Mouse (Mus musculus): ENCODE measurements around the gene Mfap1a.
"Not testable (repeated sequence)": the region's sequence is repeated elsewhere in the genome, so short reads cannot be mapped to it uniquely, and the experiment has no call there.

Mfap1a gene

DNA sequence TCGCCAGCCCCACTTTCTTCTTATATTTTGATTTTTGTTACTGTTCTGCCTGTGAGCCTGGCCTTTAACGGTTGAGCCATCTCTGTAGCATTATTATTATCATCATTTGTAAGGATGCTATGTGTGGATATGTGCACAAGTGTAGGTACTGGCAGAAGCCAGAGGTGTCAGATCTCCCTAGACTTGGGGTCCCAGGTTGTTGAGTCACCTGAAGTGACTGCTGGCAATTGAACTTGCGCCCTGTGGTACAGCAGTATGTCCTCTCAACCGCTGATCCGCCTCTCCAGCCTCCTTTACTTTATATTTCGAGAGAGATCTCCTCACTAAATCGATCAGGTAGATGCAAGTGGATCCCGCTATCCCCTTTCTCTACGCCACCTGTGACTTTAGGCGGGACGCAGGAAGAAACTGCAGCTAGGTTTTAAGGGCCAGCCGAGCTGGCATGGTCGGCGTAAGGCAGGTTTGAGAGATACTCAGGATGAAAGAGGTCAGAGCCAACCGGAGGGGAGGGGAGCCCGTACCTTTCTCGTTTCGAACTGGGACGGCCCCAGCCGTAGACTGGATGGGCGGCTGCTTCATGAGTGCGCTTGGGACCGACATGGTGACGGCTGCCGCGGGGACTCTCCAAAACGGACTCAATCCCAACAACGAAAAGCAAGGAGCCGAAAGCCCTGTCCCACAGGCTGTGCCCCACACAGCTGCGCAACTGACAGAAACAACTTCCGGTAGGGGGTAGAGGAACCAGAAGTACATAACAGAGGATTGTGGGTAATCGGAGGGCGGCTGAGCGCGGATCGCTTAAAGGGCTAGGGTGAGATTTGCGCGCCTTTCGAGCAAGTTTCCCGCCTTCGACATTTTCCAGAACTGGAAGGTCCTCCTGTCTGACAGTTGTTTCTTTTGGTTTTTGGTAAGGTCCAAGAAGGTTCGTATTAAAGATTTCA lies at the start of gene Mfap1a, which contains the start of gene Wdr76:
Gene Mfap1a, minus strand, starts transcription at position 724 of the 941 bp plus-strand sequence.
Gene Wdr76, plus strand, starts transcription at position 782 of the 941 bp plus-strand sequence.
- peak; percentile 81 for DNase-seq

DNA sequence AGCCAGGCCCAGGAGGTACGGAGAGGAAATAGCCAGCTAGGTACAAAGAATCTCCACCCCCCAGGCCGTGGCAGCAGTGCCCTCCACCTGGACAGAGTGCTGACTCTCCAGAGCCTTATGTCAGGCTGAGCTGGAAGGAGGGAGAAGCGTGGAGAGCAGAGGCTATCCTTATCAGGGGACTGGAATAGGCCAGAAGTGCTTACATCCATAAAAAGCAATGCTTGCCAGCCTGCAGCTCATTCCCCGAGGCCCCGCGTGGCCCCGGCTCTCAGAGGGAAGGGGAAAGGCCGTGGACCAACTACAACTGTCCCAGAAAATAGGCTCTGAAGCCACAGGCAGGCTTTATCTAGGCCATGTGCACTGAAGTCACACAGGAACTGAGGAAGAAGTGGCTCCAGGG lies 44.8 kb upstream of the Mfap1a start:
- DNase-seq = peak; percentile 28

DNA sequence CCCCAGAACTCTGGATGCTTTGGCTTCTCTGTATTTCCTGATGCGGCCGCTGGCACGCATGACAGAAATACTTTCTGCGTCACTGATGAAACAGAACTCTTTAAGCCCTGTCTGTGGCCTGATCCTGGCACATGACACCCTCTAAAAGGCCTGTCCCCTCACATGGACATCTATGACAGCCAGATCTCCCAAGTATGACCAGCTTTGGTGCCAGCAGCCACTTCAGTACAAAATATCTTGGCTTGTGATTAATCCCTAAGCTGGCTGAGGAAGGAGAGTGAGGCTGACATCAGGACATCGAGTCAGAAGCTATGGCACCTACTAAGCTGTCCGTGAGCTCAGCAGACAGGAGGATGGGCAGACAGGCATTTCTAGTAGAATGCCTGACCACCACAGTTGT lies 43.2 kb upstream of the Mfap1a start:
- DNase-seq = no peak

DNA sequence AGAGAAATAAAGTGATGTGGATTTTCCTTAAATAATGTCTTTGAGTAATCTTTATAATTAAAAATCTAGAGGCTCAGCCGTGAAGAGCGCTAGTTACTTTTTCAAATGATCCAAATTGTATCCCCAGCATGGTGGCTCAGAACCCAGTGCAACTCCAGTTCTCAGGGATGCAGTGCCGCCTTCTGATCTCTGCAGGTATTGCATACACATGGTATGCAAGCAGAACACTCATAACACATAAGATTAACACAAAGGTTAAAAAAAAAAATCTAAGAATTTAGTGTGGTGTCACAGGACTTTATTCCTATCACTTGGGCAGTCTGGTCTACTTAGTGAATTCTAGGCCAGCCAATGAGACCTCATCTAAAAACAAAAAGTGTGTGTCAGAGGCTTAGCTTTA lies 38.4 kb upstream of the Mfap1a start:
- DNase-seq = no peak

DNA sequence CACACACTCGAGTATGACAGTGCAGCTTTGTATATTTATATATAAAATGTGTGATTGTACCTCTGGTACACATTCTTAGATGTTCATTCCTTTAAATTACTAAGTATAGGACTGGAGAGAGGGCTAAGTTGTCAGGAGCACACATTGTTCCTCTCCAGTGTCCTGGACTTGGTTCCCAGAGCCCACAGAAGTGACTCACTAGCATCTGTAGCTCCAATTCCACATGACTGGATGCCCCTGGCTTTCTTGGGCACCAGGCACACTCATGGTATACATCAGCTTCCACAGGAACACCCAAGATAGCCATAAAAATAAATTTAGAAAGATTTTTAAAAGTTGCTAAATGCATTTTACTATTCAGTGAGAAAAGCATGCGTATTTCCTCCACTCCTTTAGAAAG lies 18.6 kb upstream of the Mfap1a start:
- no peak for DNase-seq

DNA sequence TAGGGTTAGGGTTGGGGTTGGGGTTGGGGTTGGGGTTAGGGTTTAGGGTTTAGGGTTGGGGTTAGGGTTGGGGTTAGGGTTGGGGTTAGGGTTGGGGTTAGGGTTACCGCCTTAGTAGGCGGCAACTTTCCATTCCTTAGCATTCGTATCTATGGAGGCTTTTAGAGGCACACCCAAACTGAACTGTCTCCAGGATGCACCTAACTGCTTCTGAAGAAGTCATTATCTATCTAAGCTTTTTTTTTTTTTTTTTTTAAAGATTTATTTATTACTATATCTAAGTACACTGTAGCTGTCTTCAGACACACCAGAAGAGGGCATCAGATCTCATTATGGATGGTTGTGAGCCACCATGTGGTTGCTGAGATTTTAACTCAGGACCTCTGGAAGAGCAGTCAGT lies 16.4 kb upstream of the Mfap1a start:
- DNase-seq = not testable (repeated sequence)

DNA sequence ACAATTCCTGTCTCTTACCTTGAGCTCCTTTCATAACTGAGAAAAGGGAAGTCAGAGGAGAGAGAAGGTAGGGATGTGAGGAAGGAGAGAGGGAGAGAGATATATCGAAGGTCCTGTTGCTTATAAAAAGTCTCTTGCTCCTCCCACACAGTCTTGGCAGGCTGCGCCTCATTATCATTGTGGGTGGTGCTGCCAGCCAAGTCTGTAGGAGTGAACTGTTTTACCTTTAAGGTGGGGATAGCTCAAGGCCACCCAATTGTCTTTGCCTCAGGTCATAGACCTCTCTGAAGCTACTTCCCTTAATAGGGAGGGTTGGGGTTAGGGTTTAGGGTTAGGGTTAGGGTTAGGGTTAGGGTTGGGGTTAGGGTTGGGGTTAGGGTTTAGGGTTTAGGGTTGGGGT lies 15.5 kb upstream of the Mfap1a start:
- no peak for DNase-seq

DNA sequence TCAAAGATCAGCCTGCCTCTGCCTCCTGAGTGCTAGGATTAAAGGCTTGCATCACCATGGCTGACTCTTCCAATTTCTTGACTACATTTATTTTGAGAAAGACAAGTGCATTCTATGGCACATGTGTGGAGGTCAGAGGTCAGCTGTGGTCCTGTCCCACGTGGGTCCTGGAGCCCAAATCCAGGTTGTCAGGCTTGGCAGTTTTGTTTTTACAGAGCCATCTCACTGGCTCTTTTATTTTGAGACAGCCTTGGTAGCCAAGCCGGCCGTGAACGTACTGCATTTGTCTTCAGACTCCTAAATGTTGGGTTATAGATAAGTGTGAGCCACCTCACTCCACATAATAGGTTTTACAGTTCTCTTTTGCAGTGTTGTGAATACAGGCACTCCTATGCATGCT lies 12.2 kb upstream of the Mfap1a start:
- not testable (repeated sequence) for DNase-seq

DNA sequence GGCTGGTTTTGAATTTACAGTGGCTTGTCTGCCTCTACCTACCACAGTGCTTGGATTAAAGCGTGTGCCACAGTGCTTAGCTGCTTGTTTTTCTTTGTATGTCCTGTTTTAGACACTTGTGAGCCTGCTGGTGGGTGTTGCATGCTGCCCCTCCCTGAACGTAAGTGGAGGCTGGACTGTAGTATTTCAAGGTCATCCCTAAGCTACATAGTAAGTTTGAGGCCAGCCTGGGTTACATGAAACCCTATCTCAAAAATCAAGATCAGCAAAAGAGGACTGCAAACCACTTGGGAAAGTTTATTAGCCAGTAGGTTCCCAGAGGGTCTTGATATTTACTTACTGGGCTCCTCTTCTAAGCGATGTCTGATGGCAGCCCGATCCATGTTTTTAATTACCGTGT lies 11.6 kb upstream of the Mfap1a start:
- no peak for DNase-seq

DNA sequence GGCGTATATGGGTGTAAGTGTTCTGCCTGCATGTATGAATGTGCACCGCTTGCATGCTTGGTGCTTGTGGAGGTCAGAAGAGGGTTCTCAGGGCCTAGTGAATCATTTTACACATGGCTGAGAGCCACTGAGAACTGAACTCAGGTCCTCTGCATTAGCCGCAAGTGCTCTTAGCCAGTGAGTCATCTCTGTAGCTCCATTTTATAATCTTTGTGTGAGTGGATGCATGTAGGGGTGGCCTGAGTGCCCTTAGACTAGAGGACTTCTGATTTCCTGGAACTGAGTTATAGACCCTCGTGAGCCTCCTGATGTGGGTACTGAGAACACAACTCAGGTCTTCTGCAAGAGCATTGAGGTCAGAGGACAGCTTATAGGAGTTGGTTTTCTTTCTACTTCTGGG lies 7.7 kb upstream of the Mfap1a start:
- DNase-seq = no peak

DNA sequence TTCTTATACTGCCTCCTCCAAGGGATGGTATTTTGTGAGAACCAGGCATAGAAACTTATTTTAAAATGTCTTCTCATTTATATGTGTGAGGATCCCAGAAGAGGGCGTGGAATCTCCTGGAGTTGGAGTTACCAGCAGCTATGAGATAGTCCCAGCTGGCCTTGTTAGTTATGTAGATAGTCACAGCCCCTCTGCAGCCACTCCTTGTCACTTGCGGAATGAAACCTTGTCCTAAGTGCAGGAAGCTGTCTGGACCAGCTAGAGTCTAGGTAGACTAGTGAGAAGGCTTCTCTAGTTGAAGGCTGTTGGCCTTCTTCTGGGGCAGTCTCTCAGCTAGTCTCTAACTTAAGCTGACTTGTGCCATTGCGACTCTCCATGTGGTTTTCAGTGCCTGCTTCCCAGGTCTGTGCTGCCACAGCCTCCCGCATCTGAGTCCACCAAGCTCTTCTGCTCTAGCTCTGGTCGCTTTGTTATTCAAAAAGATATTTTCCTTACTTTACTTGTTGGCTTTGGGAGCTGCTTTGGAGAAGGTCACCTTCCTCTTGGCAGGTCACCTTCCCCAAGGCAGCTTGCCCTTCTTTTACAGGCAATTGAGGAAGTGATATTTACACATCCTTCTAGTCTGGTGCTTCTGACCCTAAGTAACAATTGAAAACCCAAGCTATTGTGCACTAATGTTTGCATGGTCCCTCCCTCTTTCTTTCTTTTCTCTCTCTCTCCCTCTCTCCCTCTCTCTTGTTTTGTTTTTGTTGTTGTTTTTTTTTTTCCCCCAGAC lies 6.7 kb upstream of the Mfap1a start:
- not testable (repeated sequence) for DNase-seq

DNA sequence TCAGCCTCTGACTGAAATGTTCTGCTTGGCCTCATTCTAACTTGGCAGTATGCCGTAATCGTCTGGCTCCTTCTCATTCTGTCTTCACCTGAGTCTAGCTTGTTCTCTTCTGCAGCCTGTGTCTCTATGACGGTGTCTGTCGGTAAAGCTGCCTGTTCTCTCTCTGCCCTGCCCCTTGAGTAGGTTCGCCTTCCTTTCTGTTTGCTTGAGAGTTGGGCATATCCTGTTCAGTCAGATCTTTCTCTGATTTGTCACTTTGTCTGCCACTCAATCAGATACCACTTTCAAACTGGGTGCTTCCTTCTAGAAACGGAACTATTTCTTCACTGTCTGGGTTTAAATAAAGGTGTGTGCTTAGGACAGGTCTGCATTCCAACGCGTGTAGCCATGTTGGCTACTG lies 4.9 kb upstream of the Mfap1a start:
- DNase-seq = no peak

DNA sequence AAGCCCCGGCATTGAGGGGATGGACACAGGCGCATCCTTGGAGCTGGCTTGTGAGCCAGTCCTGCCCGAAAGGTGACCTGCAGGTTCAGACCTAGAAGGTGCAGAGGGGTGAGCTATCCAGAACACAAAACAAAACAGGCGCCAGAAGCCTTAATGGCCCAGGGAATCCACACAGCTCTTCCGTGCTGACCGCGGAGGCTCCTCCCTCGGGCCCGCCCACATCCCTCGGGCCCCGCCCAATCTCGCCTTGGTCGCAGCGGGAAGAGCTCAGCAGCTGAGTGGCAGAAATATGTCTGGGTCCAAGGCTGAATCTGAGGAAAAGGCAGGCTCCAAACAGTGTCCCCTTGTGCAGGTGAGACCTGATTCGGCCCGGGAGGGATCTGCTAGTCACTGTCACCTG lies 3.1 kb upstream of the Mfap1a start:
- peak; percentile 28 for DNase-seq

DNA sequence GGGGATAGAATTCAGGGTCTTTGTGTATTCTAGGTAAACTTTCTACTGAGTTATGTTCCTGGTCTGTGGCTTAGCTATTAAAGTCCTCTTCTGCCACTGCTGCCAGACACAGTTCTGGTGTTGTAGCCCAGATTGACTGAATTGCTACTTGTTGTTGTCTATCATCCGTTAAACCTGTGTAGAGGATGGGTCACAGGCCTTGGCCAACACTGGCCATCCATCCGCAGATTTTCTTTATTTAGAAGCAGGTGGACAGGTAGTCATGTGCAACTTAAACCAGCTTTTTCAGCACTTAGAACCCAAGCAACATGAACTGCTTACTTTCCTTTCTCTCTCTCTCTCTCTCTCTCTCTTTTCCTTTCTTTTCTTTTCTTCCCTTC lies 1.5 kb upstream of the Mfap1a start:
- no peak for DNase-seq

DNA sequence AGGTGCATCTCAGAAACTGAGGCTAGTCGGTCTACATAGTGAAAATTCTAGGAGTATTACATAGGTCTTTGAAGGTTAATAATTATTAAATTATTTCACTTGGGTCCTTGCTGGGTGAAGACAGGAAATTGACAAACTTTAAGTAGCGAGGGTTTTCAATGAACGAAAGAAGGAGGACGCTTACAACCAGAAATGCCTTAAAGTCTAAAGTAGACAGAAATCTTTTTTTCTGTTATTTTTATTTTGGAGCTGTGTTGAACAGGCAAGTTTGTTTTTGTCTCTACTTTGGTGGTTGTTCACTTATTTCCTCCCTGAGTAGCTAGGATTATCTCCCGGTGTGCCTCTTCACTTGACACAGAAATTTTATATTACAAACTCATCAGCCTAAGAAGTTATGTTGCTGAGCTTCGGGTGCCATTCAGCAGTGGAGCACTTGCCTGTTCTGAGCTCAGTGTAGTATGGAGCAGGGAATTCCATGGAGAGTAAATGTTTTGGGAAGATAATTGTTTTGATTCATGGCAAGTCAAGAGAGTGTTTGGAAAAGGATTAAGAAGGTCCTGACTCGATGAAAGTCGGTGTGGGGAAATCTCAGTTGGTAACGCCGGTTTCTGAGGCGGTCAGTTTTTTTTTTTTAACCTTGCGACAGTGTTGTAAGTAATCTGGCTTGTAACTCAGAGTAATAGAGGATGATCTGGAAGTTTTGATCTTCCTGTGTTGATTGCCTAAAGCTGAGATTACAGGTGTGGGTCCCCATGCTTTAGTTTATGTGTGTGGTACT lies 897 bp upstream of the Mfap1a start:
- DNase-seq = no peak

DNA sequence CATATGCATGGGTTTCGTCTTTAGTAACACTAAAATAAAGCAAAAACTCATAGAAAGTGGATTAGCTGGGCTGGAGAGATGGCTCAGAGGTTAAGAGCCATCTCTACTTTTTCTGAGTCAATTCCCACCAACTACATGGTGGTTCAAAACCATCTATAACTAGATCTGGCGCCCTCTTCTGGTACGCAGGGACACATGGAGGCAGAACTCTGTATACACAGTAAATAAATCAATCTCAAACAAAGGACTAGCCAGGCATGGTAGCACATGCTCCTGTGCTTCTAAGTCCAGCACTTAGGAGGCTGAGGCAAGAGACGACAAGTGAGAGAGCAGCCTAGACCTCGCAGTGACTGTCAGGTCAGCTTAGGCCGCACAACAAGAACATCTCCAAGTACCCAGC lies 4.9 kb downstream of the Mfap1a start:
- not testable (repeated sequence) for DNase-seq

DNA sequence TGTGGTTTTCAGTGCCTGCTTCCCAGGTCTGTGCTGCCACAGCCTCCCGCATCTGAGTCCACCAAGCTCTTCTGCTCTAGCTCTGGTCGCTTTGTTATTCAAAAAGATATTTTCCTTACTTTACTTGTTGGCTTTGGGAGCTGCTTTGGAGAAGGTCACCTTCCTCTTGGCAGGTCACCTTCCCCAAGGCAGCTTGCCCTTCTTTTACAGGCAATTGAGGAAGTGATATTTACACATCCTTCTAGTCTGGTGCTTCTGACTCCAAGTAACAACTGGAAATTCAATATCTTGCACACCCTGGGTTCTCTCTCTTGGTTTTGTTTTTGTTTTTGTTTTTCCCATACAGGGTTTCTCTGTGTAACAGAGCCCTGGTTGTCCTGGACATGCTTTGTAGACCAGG lies 22.1 kb downstream of the Mfap1a start:
- DNase-seq = not testable (repeated sequence)

DNA sequence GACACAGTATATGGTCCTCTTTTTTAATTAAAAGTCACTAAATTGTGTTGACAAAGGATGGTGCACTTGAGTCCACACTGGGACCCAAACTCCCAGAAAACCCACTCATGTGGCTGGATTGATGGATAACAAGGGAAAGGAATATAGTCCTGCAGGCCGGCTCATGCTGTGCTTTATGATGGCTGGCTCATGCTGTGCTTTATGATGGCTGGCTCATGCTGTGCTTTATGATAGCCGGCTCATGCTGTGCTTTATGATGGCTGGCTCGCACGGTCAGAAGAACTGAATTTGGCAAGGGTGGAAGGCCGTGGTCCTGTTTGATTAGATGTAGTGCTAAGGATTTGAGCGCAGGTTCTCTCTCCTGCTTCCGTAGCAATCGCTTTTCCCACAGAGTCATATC lies 22.9 kb downstream of the Mfap1a start:
- no peak for DNase-seq

DNA sequence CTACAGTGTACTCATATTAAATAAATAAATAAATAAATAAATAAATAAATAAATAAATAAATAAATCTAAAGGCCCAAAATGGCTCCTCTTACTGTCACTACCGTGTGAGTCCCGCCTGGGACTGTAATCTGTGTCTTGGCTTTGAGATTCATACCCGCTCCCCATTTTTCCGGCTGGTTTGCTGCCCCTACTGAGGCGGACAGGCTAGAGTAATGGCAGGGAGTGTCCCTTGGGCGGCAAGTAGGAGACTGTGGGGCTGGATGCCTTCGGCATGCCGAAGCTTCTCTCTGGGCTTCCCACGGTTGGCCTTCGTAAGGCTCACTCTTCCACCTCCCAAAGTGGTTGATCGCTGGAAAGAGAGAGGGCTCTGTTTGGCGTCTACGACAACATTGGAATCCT lies 25.5 kb downstream of the Mfap1a start:
- not testable (repeated sequence) for DNase-seq

DNA sequence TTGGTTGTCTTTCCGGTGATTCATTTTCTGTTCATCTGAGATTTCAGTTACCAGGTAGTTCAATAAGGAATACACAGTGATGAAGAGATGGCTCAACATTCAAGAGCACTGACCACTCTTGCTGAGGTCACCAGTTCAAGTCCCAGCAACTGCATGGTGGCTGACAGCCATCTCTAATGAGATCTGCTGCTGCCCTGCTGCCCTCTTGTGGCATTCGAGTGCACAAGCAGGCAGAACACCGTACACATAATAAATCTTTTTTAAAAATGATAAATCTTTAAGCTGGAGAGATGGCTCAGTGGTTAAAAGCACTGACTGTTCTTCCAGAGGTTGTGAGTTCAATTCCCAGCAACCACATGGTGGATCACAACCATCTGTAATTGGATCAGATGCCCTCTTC lies 26.0 kb downstream of the Mfap1a start:
- DNase-seq = no peak

DNA sequence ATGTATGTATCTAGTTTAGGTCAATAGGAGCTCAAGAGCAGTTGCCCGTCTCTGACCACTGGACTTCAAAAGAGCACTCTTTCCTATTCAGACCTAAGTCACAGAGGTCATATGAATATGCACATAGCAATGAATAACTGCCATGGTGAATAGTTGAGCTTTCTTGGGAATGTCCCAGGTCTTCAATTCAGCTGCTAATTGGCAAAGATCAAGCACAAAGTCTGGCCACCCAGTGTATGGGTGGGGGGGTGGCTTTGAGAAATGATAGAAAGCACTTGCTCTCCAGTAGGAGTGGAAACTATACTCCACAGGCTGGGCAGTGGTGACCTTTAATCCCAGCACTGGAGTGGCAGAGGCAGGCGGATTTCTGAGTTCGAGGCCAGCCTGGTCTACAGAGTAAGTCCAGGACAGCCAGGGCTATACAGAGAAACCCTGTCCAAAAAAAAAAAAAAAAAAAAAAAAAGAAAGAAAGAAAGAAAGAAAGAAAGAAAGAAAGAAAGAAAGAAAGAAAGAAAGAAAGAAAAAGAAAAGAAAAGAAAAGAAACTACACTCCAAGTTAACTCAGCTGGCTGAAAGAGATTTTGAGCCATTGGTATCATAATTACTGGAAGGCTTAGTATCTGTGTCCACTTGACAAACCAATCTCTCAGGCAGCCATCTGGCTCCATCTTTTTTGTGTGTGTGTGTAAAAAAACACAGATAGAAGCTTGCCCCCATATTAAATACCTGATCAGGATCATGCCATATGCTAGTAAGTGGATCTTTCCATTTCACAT lies 28.8 kb downstream of the Mfap1a start:
- no peak for DNase-seq

DNA sequence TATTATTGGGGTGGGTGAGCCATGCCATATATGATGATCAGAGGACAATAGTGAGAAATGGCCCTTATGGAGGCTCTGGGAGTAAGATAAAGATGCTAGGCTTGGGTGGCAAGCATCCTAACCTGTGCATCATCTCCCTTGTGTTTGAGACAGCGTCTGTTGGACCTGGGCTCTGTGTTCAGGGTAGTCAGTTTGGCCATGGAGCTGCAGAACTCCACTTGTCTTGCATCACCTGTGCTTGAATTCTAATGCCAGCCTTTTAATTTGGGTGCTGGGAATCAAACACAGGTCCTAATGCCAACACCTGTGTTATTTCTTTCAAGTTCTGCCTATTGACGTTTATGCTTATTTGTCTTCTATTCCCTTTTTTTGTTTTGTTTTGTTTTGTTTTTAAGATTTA lies 31.2 kb downstream of the Mfap1a start:
- DNase-seq = not testable (repeated sequence)

DNA sequence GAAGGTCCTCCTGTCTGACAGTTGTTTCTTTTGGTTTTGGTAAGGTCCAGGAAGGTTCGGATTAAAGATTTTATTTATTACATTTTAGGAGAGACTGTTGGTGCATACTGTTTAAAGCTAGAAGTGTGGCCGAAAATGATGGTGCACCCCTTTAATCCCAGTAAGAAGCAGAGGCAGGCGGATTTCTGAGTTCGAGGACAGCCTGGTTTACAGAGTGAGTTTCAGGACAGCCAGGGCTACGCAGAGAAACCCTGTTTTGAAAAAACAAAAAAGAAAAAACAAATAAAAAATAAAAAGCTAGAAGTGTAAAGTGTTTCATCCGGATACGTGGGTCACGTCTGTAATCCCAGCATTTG lies 32.3 kb downstream of the Mfap1a start:
- no peak for DNase-seq
